Mouse (Mus musculus) MEL (cell line): Measurements from ENCODE around the gene Tln2. TPM values are rescaled to one million over a fixed set of nuclear protein-coding genes. Genes with fewer than 3 reads are reported as not detected.

Source experiments
- DNase-seq: peaks from one replicate; pipeline ENCODE4 v3.0.0; 2011; ENCODE audit warnings: low read depth, low spot score
- H3K27ac ChIP-seq: 2 replicates; pipeline ENCODE4 v1.5.1; 2012; ENCODE audit warnings: low read depth, mild to moderate bottlenecking, control low read depth, low read length, moderate library complexity; ENCODE audit not compliant: control insufficient read depth
- H3K27me3 ChIP-seq, 2 experiments: fragments of 150-350 bp in 1 of 2; sonication (generic) in 1 of 2; 2 replicates each; pipeline ENCODE4 v1.6.1; 2012; ENCODE audit warnings: low read length in 2 of 2, mild to moderate bottlenecking in 2 of 2, improper control_type of control experiment in 1 of 2, moderate library complexity in 1 of 2; ENCODE audit not compliant: insufficient read depth in 2 of 2, control insufficient read depth in 1 of 2
- H3K36me3 ChIP-seq, 2 experiments: 2 replicates each; pipeline ENCODE4 v1.6.1; 2012 to 2014; ENCODE audit warnings: low read length in 2 of 2, improper control_type of control experiment in 1 of 2, inconsistent platforms in 1 of 2, mild to moderate bottlenecking in 1 of 2; ENCODE audit not compliant: insufficient read depth in 2 of 2, control insufficient read depth in 1 of 2
- H3K4me1 ChIP-seq, 2 experiments: fragments of 150-350 bp in 1 of 2; sonication (generic) in 1 of 2; 2 replicates each; pipeline ENCODE4 v1.6.1; 2012; ENCODE audit warnings: low read length in 2 of 2, improper control_type of control experiment in 1 of 2, mild to moderate bottlenecking in 1 of 2; ENCODE audit not compliant: insufficient read depth in 2 of 2, control insufficient read depth in 1 of 2
- H3K4me3 ChIP-seq, 2 experiments: fragments of 150-350 bp in 1 of 2; sonication (generic) in 1 of 2; 2 replicates each; pipeline ENCODE4 v1.5.1; 2012; ENCODE audit warnings: low read depth in 2 of 2, low read length in 2 of 2, mild to moderate bottlenecking in 2 of 2, moderate library complexity in 2 of 2, control low read depth in 1 of 2, improper control_type of control experiment in 1 of 2; ENCODE audit not compliant: control insufficient read depth in 1 of 2, insufficient read depth in 1 of 2
- H3K79me2 ChIP-seq: 2 replicates; pipeline ENCODE4 v1.6.1; 2012; ENCODE audit warnings: mild to moderate bottlenecking, low read length, moderate library complexity; ENCODE audit not compliant: control insufficient read depth, poor library complexity, insufficient read depth
- H3K9ac ChIP-seq: 2 replicates; pipeline ENCODE4 v1.6.1; 2012; ENCODE audit warnings: low read depth, mild to moderate bottlenecking, control low read depth, low read length, moderate library complexity; ENCODE audit not compliant: control insufficient read depth, poor library complexity, severe bottlenecking
- H3K9me3 ChIP-seq: fragments of 150-350 bp; sonication (generic); replicated peaks from 2 replicates; pipeline ENCODE4 v1.6.1; 2012; ENCODE audit warnings: mild to moderate bottlenecking, low read length, improper control_type of control experiment, moderate library complexity; ENCODE audit not compliant: insufficient read depth
- CHD2 ChIP-seq: IDR thresholded peaks from 2 replicates; pipeline ENCODE4 v1.6.1; 2011; ENCODE audit warnings: low read length, improper control_type of control experiment
- E2F4 ChIP-seq: IDR thresholded peaks from 2 replicates; pipeline ENCODE4 v1.6.1; 2011; ENCODE audit warnings: low read depth, low read length, improper control_type of control experiment, borderline replicate concordance
- ELF1 ChIP-seq: IDR thresholded peaks from 2 replicates; pipeline ENCODE4 v1.6.1; 2014; ENCODE audit warnings: low read depth, mild to moderate bottlenecking, inconsistent platforms, low read length, improper control_type of control experiment, moderate library complexity
- ETS1 ChIP-seq: IDR thresholded peaks from 2 replicates; pipeline ENCODE4 v1.6.1; 2012; ENCODE audit warnings: low read depth, mild to moderate bottlenecking, inconsistent platforms, low read length, improper control_type of control experiment, moderate library complexity
- GABPA ChIP-seq: IDR thresholded peaks from 2 replicates; pipeline ENCODE4 v1.6.1; 2012; ENCODE audit warnings: low read depth, mild to moderate bottlenecking, inconsistent platforms, low read length, improper control_type of control experiment, moderate library complexity
- JUND ChIP-seq: IDR thresholded peaks from 2 replicates; pipeline ENCODE4 v1.6.1; 2011; ENCODE audit warnings: low read depth, mild to moderate bottlenecking, improper control_type of control experiment, low read length
- MAX ChIP-seq: IDR thresholded peaks from 2 replicates; pipeline ENCODE4 v1.6.1; 2011; ENCODE audit warnings: low read length, improper control_type of control experiment
- MAZ ChIP-seq: IDR thresholded peaks from 2 replicates; pipeline ENCODE4 v1.6.1; 2012; ENCODE audit warnings: low read depth, mild to moderate bottlenecking, inconsistent platforms, low read length, improper control_type of control experiment
- MEF2A ChIP-seq: IDR thresholded peaks from 2 replicates; pipeline ENCODE4 v1.6.1; 2014; ENCODE audit warnings: low read depth, mild to moderate bottlenecking, inconsistent platforms, low read length, improper control_type of control experiment; ENCODE audit not compliant: poor library complexity, insufficient replicate concordance, severe bottlenecking; ENCODE audit errors: extremely low read depth
- MXI1 ChIP-seq: IDR thresholded peaks from 2 replicates; pipeline ENCODE4 v1.6.1; 2011; ENCODE audit warnings: mild to moderate bottlenecking, low read depth, low read length, improper control_type of control experiment
- MYB ChIP-seq: IDR thresholded peaks from 2 replicates; pipeline ENCODE4 v1.6.1; 2011; ENCODE audit warnings: mild to moderate bottlenecking, low read depth, low read length, improper control_type of control experiment
- MYC ChIP-seq: IDR thresholded peaks from 2 replicates; pipeline ENCODE4 v1.6.1; 2011; ENCODE audit warnings: low read depth, mild to moderate bottlenecking, low read length, improper control_type of control experiment, moderate library complexity
- NELFE ChIP-seq: IDR thresholded peaks from 2 replicates; pipeline ENCODE4 v1.6.1; 2011; ENCODE audit warnings: low read depth, low read length, improper control_type of control experiment
- POLR2A ChIP-seq, 2 experiments: IDR thresholded peaks; 2 replicates each; pipeline ENCODE4 v1.6.1; 2011 to 2012; ENCODE audit warnings: low read length in 2 of 2, mild to moderate bottlenecking in 2 of 2, control low read depth in 1 of 2, improper control_type of control experiment in 1 of 2, low read depth in 1 of 2, moderate library complexity in 1 of 2; ENCODE audit not compliant: control insufficient read depth in 1 of 2, insufficient read depth in 1 of 2, poor library complexity in 1 of 2
- POLR2AphosphoS2 ChIP-seq: IDR thresholded peaks from 2 replicates; pipeline ENCODE4 v1.6.1; 2011; ENCODE audit warnings: low read length, improper control_type of control experiment
- POLR2AphosphoS5 ChIP-seq: IDR thresholded peaks from 2 replicates; pipeline ENCODE4 v1.6.1; 2012; ENCODE audit warnings: low read depth, borderline replicate concordance, mild to moderate bottlenecking, inconsistent platforms, low read length, moderate library complexity, mixed read lengths
- RAD21 ChIP-seq: IDR thresholded peaks from 2 replicates; pipeline ENCODE4 v1.6.1; 2011; ENCODE audit warnings: mild to moderate bottlenecking, low read depth, low read length, improper control_type of control experiment
- SIN3A ChIP-seq: IDR thresholded peaks from 2 replicates; pipeline ENCODE4 v1.6.1; 2012; ENCODE audit warnings: low read length, improper control_type of control experiment, inconsistent platforms
- USF2 ChIP-seq, 2 experiments: IDR thresholded peaks; 2 replicates each; pipeline ENCODE4 v1.6.1; 2011 to 2012; ENCODE audit warnings: improper control_type of control experiment in 2 of 2, low read length in 2 of 2, borderline replicate concordance in 1 of 2, inconsistent platforms in 1 of 2, low read depth in 1 of 2, mild to moderate bottlenecking in 1 of 2; ENCODE audit not compliant: insufficient read depth in 1 of 2
- ZKSCAN1 ChIP-seq: IDR thresholded peaks from 2 replicates; pipeline ENCODE4 v1.6.1; 2012; ENCODE audit warnings: low read depth, mild to moderate bottlenecking, inconsistent platforms, low read length, improper control_type of control experiment, moderate library complexity
- polyA plus RNA-seq, 2 experiments: library from polyadenylated mRNA; stranded (reverse) in 1 of 2; unstranded in 1 of 2; fragments of >175 nt in 1 of 2; fragments of >200 nt in 1 of 2; gene quantifications; 2 replicates each; pipeline versions ENCODE4 v1.2.1 to v1.2.4; 2012; ENCODE audit warnings: low replicate concordance in 2 of 2, low read depth in 1 of 2; ENCODE audit not compliant: insufficient read length in 2 of 2, insufficient read depth in 1 of 2, missing spikeins in 1 of 2
- total RNA-seq: library from RNA; depleted of rRNA; stranded (reverse); fragments of 300-350 nt; gene quantifications from 2 replicates; pipeline ENCODE4 v1.2.3, GENCODE M21; 2012

The Tln2 gene
- total and polyA plus RNA-seq, 3 experiments = not detected

DNA sequence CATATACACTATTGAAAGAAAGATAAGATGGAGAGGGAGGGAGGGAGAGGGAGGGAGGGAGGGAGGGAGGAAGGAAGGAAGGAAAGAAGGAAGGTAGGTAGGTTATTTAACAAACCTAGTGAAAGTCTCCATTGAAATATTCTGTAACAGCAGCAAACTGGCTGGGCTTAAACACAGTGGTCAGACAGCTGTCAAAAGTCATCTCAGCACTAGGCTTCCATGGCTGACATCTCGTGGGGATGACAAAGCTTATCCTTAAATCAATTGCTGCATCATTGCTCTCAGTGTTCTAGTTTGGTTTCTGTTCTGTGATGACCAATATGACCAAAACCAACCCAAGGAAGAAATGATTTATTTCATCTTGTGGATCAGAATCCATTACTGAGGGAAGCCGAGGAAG is 376.0 kb downstream of the Tln2 start:
- no peaks in the 10 kb centered on the region for H3K36me3 ChIP-seq
- TF ChIP-seq MYC = no peak
- no peak for TF ChIP-seq ELF1
- no peak for TF ChIP-seq POLR2AphosphoS2
- no peak for TF ChIP-seq SIN3A
- TF ChIP-seq USF2 (IDR thresholded peaks at IDR 0.05; ENCODE audit: borderline replicate concordance in 1 of 2, insufficient read depth in 1 of 2, low read depth in 1 of 2, low read length in 2 of 2) = no peak
- no peak for TF ChIP-seq GABPA
- TF ChIP-seq JUND = no peak
- no peak for TF ChIP-seq CHD2
- TF ChIP-seq RAD21 = no peak
- no peak for TF ChIP-seq ETS1
- TF ChIP-seq POLR2AphosphoS5 = no peak
- no peak for TF ChIP-seq E2F4
- no peak for TF ChIP-seq MYB
- no peak for TF ChIP-seq ZKSCAN1
- no peak for TF ChIP-seq NELFE
- TF ChIP-seq POLR2A (IDR thresholded peaks at IDR 0.05; ENCODE audit: control insufficient read depth in 1 of 2, insufficient read depth in 1 of 2, low read depth in 1 of 2, low read length in 2 of 2, poor library complexity in 1 of 2) = no peak
- TF ChIP-seq MEF2A = no peak
- TF ChIP-seq MAX = no peak
- no peaks in the 10 kb centered on the region for H3K79me2 ChIP-seq
- no peak overlapping the region for H3K27ac ChIP-seq
- no peak overlapping the region for H3K9ac ChIP-seq
- no peak overlapping the region for H3K4me3 ChIP-seq
- H3K27me3 ChIP-seq = no peaks in the 10 kb centered on the region
- H3K4me1 ChIP-seq = no peaks in the 10 kb centered on the region
- no peak for DNase-seq
- no peaks in the 10 kb centered on the region for H3K9me3 ChIP-seq

DNA sequence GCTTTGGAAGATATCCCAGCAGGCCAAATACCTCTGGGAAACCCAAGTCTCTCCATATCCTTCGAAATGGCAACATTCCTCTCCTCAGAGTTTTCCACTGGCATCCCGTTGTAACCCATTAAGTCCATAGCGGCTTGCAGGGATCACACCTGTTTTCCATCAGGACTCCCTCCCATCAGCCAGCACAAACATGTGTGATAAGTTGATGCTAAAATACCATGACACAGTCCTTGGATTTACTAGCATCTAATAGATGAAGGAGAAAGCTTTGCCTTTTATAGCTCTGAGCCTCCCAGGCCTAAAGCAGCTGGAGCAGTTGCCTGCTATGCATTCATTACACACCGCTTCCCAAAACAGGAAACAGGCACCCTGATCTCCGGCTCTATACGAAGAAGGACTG is 377.5 kb downstream of the Tln2 start:
- Histone ChIP-seq H3K27me3 (no peaks in the 10 kb centered on the region), H3K27ac (no peak overlapping the region), H3K79me2 (no peaks in the 10 kb centered on the region), H3K9me3 (no peaks in the 10 kb centered on the region), H3K4me1 (no peaks in the 10 kb centered on the region), H3K36me3 (no peaks in the 10 kb centered on the region), H3K4me3 (no peak overlapping the region), H3K9ac (no peak overlapping the region)
- no peak for TF ChIP-seq MEF2A
- TF ChIP-seq MXI1 = no peak
- TF ChIP-seq MAZ = no peak
- DNase-seq = no peak
